Mouse (Mus musculus): ENCODE data around the gene Fyb. TPM values are rescaled to one million over a fixed set of nuclear protein-coding genes. Genes with fewer than 3 reads are reported as not detected.

The Fyb gene
- total RNA-seq, 1 experiment from 2014 or later, result 132 TPM

Other genes with a start within 250 kb of the Fyb start
- 0.59 TPM in 1 of 2 replicates, not detected in the other for gene Dab2, start 223.1 kb upstream of the Fyb start, total RNA-seq (2017)
- gene C9, start 77.5 kb upstream of the Fyb start, total RNA-seq (2017), result not detected in 2 replicates
- 48.0 and 55.8 TPM in 2 replicates for gene Rictor, start 185.5 kb downstream of the Fyb start, total RNA-seq (2017)

Measured in common myeloid progenitor, adult 5-6 weeks (primary cell).